Mouse (Mus musculus) MN1 (cell line): ENCODE measurements at regions not wholly inside any gene's neighbourhood (a gene's known extent, or its start where the extent isn't known, plus 50 kb on each side); places are given as distances from the start of the nearest gene placed in this dataset.

Source experiments
- DNase-seq: peaks from one replicate; pipeline ENCODE4 v3.0.0-alpha.2; 2016; ENCODE audit warnings: low spot score

DNA sequence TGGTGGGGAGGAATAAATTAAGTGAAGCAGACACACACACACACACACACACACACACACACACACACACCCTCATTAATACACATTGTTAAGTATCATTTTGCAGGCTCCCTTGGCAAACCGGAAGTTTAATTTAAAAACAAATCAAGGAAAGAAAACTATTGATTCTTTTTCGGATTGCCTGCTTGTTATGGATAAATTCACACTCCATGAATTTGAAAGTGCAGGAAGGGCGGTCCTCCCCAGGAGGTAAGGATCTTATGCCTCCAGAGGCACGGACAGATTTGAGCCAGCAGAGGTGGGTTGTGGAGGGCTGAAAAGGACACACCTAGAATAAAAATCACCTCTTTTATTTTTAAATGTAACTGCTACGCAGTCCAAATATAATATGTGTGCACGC is 156.2 kb upstream of the Gm15217 start:
- no peak for DNase-seq

DNA sequence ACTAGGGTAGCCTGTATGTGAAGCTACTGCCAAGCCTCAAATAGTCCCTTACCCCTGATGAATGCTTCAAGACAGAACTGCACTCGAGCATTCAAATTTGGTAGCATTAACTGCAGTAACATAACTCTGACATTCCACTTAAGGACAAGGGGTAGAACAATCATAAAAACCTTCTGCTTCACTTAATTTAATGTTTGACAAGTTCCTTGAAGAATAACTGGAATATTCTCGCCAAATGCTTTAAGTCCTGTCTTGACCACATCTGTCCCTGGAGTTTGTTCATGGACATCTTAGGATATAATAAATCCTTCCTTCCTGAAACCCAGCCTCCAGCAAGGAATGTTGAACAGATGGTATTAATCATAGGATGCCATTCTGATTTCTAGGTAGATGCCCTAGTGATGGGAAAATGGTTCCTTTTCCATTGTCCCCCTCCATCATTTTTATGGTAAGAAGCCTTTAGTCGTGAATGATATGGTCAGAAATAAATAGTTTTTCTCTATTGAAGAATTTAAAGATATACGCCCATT is 154.7 kb upstream of the Gm15217 start:
- no peak for DNase-seq

DNA sequence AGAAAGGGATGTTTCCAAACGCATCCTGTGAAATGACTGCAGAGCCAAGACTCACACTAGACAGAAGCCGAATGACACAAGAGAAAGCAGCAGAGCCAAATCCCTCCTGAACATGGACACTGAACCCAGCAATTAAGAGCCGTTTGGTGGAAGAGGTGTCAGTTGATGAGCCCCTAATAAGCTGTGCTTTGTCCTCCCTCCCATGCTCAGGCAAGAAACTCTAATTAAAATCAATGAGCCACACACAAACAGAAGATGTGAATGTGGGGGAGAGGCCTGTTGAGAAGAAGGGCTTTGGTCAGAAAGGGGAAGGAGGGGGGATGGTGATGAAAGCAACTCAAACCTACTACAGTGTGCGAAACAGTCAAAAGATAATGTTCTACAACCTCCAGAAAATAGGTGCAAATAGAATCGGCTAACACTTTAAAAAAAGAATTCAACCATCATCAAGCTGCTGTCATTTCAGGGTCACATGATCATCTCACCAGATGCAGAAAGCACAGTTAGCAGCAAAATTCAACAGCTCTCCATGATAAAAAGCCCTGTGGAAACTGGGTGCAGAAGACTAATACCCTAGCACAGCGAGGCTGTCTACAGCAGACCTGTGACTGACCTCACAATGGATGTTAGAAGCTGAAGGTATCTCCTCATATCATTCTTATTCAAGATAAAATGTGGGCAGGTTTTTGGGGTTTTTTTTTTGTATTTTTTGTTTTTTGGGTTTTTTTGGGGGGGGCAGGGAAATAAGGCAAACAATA is 153.2 kb upstream of the Gm15217 start:
- no peak for DNase-seq

DNA sequence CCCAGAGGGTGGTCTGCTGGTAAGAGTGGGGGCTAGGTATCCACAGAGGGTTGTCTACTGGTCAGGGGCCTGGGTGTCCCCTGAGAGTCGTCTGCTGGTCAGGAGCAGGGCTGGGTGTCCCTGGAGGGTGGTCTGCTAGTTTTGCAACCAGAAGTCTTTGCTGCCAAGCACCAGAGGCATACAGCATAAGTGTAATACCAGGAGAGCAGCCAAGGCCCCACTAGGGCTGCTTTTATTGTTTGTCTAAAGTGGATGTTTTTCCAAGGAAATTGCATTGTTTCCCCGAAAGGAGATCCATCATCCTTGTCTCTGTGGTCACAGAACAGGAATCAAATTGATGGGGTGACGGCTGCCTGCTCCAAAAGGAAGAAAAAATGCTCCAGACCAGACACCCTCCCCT is 145.2 kb upstream of the Gm15217 start:
- DNase-seq, result no peak

DNA sequence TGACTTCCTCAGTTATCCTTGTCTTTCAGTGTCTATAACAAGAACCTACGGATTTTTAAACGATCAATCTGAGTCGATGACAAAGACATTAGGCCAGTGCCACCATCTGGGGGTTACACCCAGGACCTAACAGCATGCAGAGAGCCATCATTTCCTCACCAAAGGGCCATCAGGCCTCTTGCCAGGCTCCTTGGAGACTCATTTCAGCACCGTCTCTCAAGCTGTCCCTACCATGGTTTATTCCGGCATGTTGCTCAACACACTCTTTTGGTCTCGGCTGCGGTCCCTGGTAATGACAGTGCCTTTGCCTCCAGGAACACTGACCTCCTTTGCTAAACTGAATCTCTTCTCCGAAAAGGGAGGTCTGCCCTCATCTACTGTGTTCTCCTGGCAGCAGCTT is 144.4 kb upstream of the Gm15217 start:
- DNase-seq, result no peak

DNA sequence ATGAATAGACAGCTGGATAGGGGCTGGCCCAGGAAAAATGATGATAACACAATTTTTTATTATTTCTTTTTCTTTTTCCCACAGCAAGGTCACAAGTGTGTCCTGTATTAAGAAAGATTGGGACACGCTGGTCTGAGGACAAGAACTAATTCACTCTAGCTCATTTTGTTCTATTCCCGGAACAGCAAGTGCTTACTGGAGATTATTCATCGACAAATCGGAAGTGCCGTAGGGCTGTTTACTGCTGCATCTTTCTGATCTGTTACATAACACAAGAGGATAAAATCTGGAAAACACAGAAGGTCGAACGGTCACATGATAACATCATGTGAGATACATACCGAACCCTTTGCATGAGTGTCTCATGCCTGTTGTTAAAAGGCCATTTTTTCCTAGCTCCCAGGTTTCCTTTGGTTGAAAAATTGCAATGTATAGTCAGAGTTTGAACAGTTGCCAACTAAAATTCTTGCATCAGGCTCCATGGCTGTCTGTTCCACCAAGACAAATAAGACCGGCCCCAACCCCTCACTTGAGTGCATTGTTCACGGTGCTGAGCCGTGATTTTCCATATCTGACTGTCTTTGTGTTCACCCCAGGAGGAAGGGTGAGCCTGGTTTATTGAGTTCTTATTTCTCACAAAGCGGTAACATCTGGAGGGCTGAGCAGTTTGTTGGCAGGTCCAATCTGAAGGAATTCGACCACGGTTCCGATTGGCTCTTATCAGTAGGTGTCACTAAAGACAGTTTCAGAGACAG is 139.0 kb upstream of the Gm15217 start:
- DNase-seq, result no peak

DNA sequence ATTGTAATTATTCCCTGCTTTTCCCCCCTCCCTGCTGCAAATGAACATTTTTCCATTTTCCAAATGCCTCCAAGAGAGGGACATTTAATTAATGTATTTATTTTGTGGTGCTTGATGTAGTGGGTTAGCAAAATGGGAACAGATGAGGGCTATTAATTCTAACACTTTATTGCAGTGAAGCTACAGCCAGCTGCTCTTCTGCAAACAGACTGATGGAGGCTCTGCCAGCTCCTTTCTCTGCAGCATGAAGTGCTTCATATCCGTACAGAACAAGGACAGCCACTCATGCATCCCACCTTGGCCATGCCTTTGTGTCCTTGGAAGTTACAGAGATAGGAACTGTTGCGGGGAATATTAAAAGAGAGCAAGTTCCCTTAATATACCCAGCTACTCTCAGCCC is 138.3 kb upstream of the Gm15217 start:
- DNase-seq, result no peak

DNA sequence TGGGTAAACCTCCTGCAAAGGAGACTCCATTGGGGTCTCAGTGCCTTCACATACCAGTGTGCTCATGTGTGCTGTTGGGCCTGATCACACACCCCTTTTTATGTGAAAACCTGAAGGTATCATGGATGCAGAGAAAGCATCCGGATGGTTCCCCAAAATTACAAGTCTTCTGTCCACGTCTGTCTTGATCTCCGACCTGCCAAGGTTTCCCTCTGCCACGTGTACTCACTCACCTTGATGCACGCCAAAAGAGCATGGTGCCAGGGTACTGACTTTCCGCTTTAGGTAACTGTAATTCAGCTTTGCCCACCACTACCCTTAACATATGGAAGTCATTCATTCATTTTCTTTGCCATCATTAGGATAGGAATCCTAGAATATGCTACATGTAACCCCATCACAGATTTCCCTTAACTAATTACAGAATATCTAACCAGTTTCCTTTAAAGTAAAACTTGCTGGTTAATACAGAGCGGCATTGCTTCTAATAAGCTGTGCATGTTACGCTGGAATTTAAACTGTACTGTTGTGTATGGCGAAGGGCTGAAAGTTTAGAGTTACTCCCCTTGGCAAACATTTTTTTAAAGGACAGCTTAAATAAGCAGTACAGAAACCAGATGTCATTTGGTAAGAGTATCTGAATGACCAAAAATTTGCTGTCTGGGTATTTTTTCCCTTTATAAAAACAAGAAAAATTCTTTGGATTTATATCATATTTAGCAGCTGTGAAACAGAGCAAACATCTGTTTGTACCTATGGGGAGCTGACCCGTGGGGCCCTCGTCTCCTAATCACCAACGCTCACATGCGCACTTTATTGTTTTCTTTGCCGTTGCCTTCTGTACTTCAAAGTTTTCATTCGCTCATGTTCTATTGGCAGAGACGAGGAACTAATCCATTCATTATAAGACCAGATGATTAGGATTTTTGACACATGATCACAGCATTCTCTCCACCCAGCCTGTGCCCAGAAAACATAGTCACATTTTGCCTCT is 131.4 kb upstream of the Gm15217 start:
- no peak for DNase-seq

DNA sequence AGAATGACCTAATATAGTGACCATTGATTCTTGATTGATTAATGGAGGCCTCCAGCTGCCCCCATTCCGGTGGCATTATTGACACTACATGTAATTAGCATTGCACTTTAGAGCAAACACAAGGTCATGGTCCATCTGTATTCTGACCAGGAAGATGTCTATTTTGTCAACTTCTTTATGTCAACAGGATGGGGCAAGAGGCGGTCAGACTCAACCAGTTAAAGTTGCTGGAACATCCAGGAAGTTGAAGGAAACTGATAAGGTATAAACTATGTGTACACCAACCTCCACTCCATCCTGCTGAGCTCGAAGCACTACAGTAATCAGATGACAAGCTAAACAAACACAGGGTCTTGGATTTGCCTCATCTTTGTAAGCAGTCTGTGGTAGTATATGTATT is 130.1 kb upstream of the Gm15217 start:
- no peak for DNase-seq

DNA sequence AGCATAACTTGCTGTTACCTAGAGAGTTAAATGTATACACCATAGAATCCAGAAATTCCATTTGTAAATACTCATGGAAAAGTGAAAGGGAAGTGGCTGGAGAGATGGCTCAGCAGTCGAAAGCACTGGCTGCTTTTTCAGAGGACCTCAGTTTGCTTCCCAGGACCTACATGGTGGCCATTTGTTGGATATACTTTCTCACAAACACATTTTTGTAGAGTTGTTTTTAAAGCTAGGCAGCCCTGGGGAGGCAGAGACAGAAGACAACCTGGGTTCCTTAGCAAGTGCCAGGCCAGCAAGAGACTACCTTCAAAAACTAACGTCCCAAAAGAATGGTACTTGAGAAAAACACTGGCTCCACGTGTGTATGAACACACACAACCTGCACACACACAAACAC is 124.0 kb upstream of the Gm15217 start:
- no peak for DNase-seq

DNA sequence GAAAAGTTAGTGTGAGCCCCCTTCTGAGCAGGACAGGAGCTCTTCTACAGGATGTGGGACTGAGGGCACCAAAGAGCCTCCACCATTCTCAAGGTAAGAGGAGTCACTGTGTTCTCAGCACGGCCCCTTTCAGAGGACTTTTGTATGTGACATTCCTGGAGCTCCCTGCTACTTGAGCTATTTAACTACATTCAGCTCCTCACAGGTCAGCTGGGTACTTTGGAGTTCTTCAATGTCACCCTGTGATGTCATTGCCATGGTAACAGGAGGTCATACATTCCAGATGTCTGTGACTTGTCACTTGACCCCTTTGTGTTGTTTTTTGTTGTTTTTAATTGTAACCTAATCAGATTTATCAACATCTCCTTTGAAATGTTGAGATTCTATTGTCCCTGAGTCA is 122.9 kb upstream of the Gm15217 start:
- DNase-seq, result no peak

DNA sequence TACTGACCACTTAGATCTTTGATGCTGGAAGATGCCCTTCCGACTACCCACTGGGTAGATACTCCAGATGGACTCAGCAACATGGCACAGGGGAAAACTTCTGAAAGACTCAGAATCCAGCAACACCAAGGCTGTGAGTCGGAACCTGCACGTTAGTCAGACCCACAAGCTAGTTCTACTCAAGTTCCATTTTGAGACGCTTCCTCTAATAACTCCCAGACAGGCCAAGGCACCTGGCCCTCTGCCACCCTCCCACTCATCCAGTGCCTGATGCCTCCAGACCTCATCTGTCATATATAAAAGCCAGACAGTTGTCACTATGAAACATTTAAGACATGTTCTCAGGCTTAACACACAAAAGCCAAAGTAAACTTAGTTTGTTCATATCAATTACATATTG is 121.9 kb upstream of the Gm15217 start:
- DNase-seq, result no peak

DNA sequence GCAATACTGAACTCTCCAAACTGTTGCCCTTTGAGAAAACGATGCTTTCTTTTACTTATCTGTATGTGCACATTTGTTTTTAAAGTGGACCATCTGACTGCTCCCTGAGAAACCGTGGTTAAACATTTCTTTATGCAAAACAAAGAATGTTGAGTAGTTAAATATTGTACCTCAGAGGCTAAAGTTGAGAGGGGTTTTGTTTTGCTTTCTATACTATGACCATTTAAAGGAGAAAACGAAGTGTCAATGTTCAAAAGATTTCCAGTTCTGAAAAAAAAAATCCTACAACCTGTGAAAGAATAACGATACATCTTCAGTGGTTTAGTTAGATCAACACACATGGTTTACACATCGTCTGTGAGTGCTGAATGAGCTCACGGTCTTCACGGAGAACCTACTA is 120.7 kb upstream of the Gm15217 start:
- DNase-seq, result no peak

DNA sequence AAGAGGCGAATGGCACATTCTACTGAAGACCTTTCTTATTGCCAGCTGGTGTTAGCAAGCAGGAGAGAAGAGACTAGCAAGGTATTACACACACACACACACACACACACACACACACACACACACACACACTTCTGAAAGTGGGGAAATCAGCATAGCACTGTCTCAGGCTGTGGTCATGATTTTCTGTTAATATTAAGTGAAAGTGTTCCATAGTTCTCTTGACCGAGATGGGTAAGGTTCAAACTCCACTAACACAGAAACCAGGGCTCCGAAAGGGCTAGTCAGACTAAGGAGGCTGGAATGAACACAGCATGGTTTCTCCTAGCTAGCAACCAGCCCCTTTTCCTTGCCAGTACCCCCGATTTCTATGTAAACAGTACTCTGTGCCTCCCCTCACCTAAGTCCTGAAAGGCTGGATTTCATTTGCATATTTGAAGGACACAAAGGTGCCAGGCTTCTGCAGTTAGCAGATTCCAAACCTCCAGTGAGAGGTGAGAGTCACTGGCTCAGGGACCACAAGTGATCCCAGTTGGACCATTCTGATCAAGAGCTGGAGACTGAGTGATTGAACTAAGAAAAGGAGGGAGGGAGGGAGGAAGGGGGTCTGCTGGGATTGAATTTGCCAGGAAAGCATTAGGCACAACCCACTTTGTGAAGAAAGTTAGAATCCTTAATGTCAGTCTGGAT is 118.8 kb upstream of the Gm15217 start:
- DNase-seq, result no peak

DNA sequence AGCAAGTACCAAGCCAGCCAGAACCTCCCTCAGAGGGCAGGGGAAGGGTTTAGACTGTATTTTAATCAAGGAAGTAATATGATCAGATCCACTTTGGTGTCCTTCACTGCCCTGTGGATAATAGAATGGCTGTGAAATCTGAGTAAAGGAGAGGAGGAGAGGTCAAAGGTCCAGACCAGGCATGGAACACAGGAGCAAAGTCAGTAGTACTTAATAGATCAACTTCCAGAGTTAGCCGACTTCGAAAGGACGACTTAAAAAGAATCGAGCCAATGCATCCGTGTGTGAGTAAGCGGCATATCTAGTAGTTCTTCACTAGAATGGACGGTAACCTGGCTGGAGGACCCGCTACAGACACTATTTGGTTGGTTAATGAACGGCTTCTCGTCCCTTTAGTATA is 103.8 kb upstream of the Gm15217 start:
- DNase-seq, result no peak

DNA sequence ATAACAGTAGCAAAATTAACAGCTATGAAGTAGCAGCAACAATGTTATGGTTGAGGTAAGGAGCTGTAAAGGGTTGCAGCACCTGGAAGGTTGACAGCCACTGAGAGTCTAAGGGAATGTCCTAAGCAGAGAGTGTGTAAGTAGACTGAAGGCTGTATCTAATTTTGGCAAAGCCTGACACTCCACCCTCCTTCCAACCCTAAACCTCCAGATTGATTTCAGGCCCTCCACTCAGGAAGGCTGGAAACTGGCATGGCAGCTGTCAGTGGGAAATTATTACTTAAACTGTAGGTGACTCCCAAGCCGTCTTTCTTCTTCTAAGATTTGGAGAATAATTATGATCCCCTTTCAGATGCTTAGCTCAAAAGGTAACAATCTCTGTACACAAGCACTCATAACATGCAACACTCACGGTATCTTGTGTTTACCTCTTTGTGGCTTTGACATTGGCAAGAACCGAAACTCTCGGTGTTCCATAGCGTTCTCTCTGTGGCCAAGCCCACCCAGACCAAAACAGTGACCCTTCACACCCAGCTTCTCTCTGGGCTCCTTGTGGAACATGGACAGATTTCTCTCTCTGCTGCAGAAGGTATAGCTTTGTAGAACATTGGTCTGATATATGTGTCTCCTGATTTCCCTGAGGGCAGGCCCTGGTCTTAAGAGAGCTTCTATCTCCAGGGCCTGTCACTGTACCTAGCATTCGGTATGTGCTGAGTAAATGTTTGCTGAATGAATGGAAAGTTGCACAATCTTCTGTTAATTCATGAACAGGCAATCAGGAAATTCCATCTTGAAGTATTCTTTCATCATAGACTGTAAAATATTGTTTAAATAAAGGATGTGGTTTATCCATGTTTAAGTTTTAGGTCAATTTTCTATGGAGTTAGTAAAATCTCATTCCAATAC is 102.0 kb upstream of the Gm15217 start:
- no peak for DNase-seq

DNA sequence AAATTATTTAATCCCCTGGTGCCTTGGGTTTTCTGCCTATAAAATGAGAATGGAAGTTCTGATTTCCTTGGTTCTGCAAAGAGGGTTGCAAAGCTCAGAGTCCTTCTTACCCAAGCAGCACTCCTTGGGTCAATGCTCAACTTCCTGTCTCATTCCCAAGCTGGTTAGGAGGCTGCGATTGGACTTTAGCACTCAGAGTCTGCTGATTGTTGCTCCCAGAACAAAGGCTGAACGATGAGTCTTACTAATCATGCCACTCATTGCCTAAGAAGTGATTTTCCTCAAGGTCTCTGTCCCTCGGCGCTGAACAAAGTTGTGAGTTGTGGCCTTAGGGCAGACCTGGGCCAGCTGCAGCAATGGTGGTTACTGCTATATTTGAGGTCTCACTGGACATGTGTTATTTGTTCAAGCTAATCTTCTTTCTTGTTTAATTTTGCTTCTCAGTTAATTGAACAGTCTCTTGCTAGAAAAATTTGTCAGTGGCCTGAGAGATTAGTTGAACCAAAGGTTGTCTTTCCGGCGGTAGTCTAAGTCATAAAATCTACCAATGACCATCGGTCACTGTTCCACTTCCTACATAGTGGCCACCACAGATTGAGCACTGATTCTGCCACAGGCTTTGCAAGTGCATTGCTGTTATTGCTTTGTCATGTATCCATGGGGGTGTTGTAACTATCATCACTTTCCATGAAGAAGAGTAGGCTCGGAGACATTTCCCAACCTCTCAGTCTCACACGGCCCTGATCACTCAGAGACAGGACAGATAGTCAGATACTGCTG is 101.2 kb upstream of the Gm15217 start:
- DNase-seq, result no peak

DNA sequence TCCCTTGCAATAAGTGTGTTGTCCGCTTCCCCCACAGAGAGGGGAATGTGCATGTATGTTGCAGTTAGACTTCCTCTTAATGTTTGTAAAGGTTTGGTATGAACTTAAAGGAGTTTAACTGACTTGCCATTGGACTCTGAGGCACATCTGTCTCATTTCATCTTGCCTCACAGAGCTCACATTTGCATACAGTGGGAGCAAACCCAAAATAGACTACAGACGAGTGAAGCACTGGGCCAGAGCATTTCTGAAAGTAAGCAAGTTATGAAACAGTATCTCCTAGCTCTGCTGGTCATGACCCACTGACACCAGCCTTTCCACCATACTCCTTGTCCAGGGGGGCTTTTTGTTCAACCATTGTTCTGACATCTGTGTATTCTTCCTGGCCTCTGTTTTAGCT is 86.8 kb upstream of the Gm15217 start:
- DNase-seq, result no peak

DNA sequence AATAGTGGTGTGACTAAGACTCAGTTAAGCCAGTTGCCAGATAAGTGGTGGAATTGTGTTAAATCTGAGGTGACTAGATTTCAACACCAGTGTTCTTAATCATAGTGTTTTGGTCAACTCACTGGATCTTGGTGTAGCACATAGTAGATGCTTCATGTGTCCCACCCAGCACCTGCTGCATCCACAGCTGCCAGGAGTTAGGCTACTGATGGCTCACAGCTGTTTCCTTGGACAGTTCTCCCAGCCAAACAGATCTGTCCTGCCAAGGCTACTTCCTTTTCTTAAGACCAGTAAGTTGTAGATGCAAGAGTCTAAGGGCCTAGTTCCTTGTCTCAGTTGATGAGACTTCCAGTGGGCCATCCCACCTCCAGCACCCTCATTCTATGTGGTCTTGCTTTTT is 82.9 kb upstream of the Gm15217 start:
- DNase-seq, result no peak

DNA sequence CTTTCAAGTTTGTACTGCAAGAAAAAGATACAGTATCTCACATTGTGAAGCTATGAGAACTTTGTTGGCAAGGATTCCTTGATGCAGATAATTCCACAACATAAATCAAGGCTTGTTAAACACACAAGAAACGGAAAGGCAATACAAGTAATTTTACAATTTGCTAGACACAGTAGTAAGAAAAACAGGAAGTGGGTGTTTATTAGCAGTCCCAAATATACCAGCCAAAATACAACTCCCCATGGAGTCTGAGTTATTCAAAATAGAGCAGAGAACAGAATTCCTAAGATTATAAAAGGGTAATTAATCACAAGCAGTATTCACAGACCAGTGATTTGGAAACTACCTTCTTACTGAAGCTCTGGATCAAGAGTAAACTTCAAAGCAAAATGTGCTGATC is 78.7 kb upstream of the Gm15217 start:
- DNase-seq, result no peak
